Mouse (Mus musculus): Measurements from ENCODE around the gene Zmynd12. TPM values are rescaled to one million over a fixed set of nuclear protein-coding genes. Genes with fewer than 3 reads are reported as not detected.

Zmynd12 gene
- polyA plus RNA-seq (2015; fragmentation: Nextera tagmentation; extraction: Ambion mirVana) = 2.9 and 3.3 TPM in 2 replicates

DNA sequence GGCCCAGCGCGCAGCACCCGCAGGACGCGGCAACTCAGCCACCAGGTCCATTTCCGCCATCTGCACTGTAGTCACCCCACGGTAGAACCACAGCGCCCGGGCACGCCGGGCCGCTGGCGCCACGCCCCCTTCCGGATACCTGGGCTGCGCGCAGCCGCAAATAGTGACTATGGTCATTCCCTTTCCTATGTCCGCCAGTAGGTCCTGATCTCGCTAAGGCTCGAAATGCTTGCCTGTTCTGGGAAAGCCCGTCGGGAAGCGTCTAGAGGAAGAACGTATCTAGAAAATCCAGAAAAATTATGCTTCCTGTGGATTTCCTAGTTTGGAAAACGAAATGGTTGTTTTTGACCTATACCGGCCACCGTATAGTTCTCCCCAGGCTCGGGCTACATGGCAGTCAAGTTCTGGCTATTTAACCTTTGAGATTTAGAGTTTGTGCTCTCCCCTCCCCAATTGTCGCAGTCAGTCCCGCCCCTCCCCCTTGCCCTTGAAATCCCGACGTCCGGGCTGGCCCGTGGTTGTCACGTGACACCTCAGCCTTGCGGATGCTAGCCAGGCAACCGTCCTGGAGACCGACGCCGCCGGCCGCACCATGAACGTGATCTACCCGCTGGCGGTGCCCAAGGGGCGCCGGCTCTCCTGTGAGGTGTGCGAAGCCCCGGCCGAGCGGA is at the start of gene Zmynd12, which contains the start of gene Ppcs:
TSS of gene Zmynd12 (plus strand) at position 521 of the 671 bp plus-strand sequence.
TSS of gene Ppcs (minus strand) at position 127 of the 671 bp plus-strand sequence.
- 1% methylated on average over 52 of the region's 52 CpGs for WGBS
- peak within 1 kb of the TSS; percentile 58 for H3K9ac ChIP-seq (replicated peaks; ENCODE audit: low read depth)

DNA sequence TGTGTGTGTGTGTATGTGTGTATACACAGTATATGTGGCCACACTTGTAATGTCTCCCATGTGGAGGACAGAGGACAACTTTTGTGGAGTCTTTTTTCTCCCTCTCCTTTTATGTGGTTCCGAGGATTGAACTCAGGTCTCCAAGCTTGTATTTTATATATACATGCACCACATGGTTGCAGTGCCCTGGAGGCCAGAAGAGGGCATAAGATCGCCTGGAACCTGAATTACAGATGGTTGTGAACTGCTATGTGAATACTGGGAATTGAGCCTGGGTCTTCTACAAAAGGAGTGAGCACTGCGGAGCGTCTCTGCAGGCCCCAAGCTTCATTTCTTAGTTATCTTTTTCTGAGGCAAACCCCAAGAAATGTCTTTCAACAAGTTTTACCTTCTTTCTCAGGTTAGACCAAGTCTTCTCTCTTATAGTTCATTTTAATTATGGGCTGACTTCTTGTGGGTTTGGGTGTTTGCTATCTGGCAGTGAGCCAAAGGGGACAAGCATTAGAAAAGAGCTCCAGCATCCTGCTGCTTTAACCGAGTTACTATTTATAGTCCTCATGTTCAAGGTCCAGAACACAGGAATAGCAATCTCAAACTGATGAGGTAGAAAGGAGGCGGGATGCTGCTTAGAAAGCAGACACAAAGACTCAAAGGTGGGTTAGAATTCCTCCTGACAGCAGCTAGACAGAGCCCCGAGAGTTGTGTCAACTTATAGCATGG is 41.0 kb upstream of the Zmynd12 start:
- ATAC-seq (no peak), DNase-seq (ENCODE audit: low spot score) (no peak)
- TF ChIP-seq CTCF (IDR thresholded peaks at IDR 0.05) = peak; percentile 4; the same call in 1 of the 2 replicates
- TF ChIP-seq EP300 (IDR thresholded peaks at IDR 0.05) = no peak
- H3K36me3 ChIP-seq (ENCODE audit: insufficient read depth, low read length) = no peaks in the 10 kb centered on the region
- H3K27me3 ChIP-seq (replicated peaks; ENCODE audit: insufficient read depth, low read length) = no peaks in the 10 kb centered on the region
- no peaks in the 10 kb centered on the region for H3K4me1 ChIP-seq (ENCODE audit: insufficient read depth, low read depth, low read length)
- WGBS = 63% methylated on average over 7 of the region's 7 CpGs
- H3K9ac ChIP-seq (replicated peaks; ENCODE audit: low read depth) = no peak overlapping the region
- no peak overlapping the region for H3K27ac ChIP-seq (ENCODE audit: low read length)
- H3K9me3 ChIP-seq (ENCODE audit: low read length) = no peaks in the 10 kb centered on the region
- H3K4me2 ChIP-seq (replicated peaks; ENCODE audit: low read depth, low read length) = no peak overlapping the region
- H3K4me3 ChIP-seq (ENCODE audit: low read depth, low read length) = no peak overlapping the region

More for the DNA sequence above, at the start of gene Zmynd12, which contains the start of gene Ppcs:
- DNase-seq (ENCODE audit: low spot score) (peak; percentile 97), ATAC-seq (peak; percentile 96)
- no peaks in the 10 kb centered on the region for H3K9me3 ChIP-seq (ENCODE audit: low read length)
- no peaks in the 10 kb centered on the region for H3K36me3 ChIP-seq (ENCODE audit: insufficient read depth, low read length)
- no peaks in the 10 kb centered on the region for H3K27me3 ChIP-seq (replicated peaks; ENCODE audit: insufficient read depth, low read length)
- TF ChIP-seq CTCF (IDR thresholded peaks at IDR 0.05) (peak; percentile 44), EP300 (IDR thresholded peaks at IDR 0.05) (peak; percentile 63)
- peak within 1 kb of the TSS; percentile 88 for H3K4me2 ChIP-seq (replicated peaks; ENCODE audit: low read depth, low read length)
- peak within 1 kb of the TSS; percentile 49 for H3K4me3 ChIP-seq (ENCODE audit: low read depth, low read length)
- peak within 1 kb of the TSS; percentile 68 for H3K27ac ChIP-seq (ENCODE audit: low read length)
- peaks cover 13% of the 10 kb centered on the region; the same call in 1 of the 2 replicates for H3K4me1 ChIP-seq (ENCODE audit: insufficient read depth, low read depth, low read length)

DNA sequence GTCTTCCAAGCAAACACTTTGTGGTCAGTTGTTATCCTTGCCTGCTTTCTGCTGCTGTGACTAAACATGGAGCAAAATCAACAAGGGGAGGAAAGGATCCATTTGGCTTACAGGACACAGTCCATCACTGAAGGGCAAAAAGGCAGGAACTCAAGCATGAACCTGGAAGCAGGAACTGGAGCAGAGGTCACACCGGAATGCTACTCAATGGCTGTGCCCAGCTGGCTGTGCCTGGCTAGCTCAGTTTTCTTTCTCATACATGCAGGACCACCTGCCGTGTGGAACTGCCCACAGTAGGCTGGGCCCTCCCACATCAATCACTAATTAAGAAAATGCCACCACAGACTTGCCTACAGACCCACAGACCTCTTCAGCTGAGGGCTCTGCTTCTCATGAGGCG is 33.4 kb upstream of the Zmynd12 start:
- no peak overlapping the region for H3K4me3 ChIP-seq (ENCODE audit: low read depth, low read length)
- no peaks in the 10 kb centered on the region for H3K27me3 ChIP-seq (replicated peaks; ENCODE audit: insufficient read depth, low read length)
- H3K9ac ChIP-seq (replicated peaks; ENCODE audit: low read depth) = no peak overlapping the region
- no peak overlapping the region for H3K27ac ChIP-seq (ENCODE audit: low read length)
- H3K4me2 ChIP-seq (replicated peaks; ENCODE audit: low read depth, low read length) = no peak overlapping the region
- TF ChIP-seq CTCF (IDR thresholded peaks at IDR 0.05) (no peak), EP300 (IDR thresholded peaks at IDR 0.05) (no peak)
- no peaks in the 10 kb centered on the region for H3K36me3 ChIP-seq (ENCODE audit: insufficient read depth, low read length)
- H3K9me3 ChIP-seq (ENCODE audit: low read length) = no peaks in the 10 kb centered on the region
- ATAC-seq (no peak), DNase-seq (ENCODE audit: low spot score) (no peak)
- WGBS = 59% methylated on average over 3 of the region's 3 CpGs
- no peaks in the 10 kb centered on the region for H3K4me1 ChIP-seq (ENCODE audit: insufficient read depth, low read depth, low read length)

DNA sequence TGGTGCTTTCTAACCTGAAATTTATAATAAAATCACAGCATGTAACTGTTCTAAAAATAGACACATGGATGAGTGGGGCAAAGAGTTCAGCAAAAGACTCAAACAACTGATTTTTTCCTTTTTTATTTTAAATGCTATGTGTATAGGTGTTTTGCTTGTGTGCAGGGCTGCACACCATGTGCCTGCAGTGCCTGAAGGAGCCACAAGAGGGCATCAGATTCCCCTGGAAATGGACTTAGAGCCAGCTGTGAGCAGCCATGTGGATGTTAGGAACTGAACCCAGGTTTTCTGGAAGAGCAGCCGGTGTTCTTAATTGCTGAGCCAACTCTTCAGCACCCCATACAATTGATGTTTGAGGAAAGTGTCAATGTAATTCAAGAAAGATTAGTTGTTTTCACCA is 32.2 kb upstream of the Zmynd12 start:
- H3K4me3 ChIP-seq (ENCODE audit: low read depth, low read length) = no peak overlapping the region
- 82% methylated on average over 1 of the region's 1 CpGs for WGBS
- ATAC-seq = no peak
- H3K9ac ChIP-seq (replicated peaks; ENCODE audit: low read depth) = no peak overlapping the region
- no peaks in the 10 kb centered on the region for H3K4me1 ChIP-seq (ENCODE audit: insufficient read depth, low read depth, low read length)
- H3K9me3 ChIP-seq (ENCODE audit: low read length) = no peaks in the 10 kb centered on the region
- TF ChIP-seq EP300 (IDR thresholded peaks at IDR 0.05) (no peak), CTCF (IDR thresholded peaks at IDR 0.05) (peak; percentile 57)
- no peaks in the 10 kb centered on the region for H3K27me3 ChIP-seq (replicated peaks; ENCODE audit: insufficient read depth, low read length)
- no peaks in the 10 kb centered on the region for H3K36me3 ChIP-seq (ENCODE audit: insufficient read depth, low read length)
- H3K27ac ChIP-seq (ENCODE audit: low read length) = no peak overlapping the region
- H3K4me2 ChIP-seq (replicated peaks; ENCODE audit: low read depth, low read length) = no peak overlapping the region
- DNase-seq (ENCODE audit: low spot score) = no peak

DNA sequence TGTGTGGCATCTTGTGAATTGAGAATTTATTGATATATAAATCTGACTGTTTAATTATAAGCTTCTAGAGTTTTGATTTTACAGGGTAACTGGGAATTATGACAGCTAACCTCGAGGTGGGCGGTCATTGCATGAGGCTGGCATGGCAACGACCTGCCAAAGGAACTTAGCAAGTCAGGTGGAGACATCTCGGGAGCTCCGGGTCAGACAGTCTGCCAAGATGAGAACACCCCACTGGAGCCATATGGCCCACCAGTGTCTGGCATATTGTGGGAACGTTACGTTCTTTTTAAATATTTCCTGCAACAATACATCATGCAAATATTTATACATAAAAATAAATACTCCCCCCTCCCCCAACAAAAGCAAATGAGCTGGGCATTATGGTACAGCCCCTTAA is 23.9 kb upstream of the Zmynd12 start:
- no peaks in the 10 kb centered on the region for H3K36me3 ChIP-seq (ENCODE audit: insufficient read depth, low read length)
- TF ChIP-seq EP300 (IDR thresholded peaks at IDR 0.05) (no peak), CTCF (IDR thresholded peaks at IDR 0.05) (no peak)
- DNase-seq (ENCODE audit: low spot score) (no peak), ATAC-seq (no peak)
- no peaks in the 10 kb centered on the region for H3K4me1 ChIP-seq (ENCODE audit: insufficient read depth, low read depth, low read length)
- H3K4me2 ChIP-seq (replicated peaks; ENCODE audit: low read depth, low read length) = no peak overlapping the region
- no peak overlapping the region for H3K4me3 ChIP-seq (ENCODE audit: low read depth, low read length)
- H3K27me3 ChIP-seq (replicated peaks; ENCODE audit: insufficient read depth, low read length) = no peaks in the 10 kb centered on the region
- WGBS = 61% methylated on average over 7 of the region's 7 CpGs
- no peaks in the 10 kb centered on the region; the same call in 1 of the 2 replicates for H3K9me3 ChIP-seq (ENCODE audit: low read length)
- no peak overlapping the region for H3K9ac ChIP-seq (replicated peaks; ENCODE audit: low read depth)
- H3K27ac ChIP-seq (ENCODE audit: low read length) = no peak overlapping the region

DNA sequence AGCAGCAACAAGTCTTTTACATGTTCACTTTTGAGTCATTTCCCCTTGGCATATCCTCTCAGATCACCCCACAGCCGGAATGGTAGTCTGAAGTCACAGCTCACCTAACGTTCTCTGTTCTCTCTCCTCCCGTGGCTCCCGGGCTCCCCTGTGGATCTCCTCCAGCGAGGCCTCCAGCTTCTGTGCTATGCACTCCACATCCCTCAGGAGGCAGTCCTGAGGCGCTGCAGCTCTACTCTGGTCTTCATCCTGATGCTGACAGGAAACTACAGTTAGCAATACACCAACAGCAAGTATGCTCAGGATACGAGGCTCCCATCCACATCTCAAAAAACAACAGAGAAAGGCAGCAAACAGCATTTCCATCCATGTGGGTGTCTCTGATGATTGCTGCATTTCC is 21.7 kb upstream of the Zmynd12 start:
- no peaks in the 10 kb centered on the region for H3K4me1 ChIP-seq (ENCODE audit: insufficient read depth, low read depth, low read length)
- H3K27me3 ChIP-seq (replicated peaks; ENCODE audit: insufficient read depth, low read length) = no peaks in the 10 kb centered on the region
- TF ChIP-seq CTCF (IDR thresholded peaks at IDR 0.05) (peak; percentile 35), EP300 (IDR thresholded peaks at IDR 0.05) (no peak)
- H3K27ac ChIP-seq (ENCODE audit: low read length) = no peak overlapping the region
- no peak overlapping the region for H3K4me3 ChIP-seq (ENCODE audit: low read depth, low read length)
- DNase-seq (ENCODE audit: low spot score) (no peak), ATAC-seq (no peak)
- WGBS = 58% methylated on average over 7 of the region's 7 CpGs
- H3K9me3 ChIP-seq (ENCODE audit: low read length) = no peaks in the 10 kb centered on the region; the same call in 1 of the 2 replicates
- no peak overlapping the region for H3K4me2 ChIP-seq (replicated peaks; ENCODE audit: low read depth, low read length)
- no peak overlapping the region for H3K9ac ChIP-seq (replicated peaks; ENCODE audit: low read depth)
- no peaks in the 10 kb centered on the region for H3K36me3 ChIP-seq (ENCODE audit: insufficient read depth, low read length)

Measured in lung, postnatal 0 days (tissue).